Mouse (Mus musculus) neural tube, embryonic 14.5 days (tissue): ENCODE measurements around the gene 1700092M07Rik. TPM values are rescaled to one million over a fixed set of nuclear protein-coding genes. Genes with fewer than 3 reads are reported as not detected.

Experiments used
- ATAC-seq: fragments of 200-750 bp; cut with Nextera tagmentation; 2 replicates; pipeline ENCODE4 v1.8.0; 2017; ENCODE audit warnings: low read depth, mild to moderate bottlenecking, moderate TSS enrichment, moderate library complexity
- H3K27ac ChIP-seq: fragments of 300-500 bp; sonication (generic); 2 replicates; pipeline ENCODE4 v1.5.1; 2014; ENCODE audit warnings: low read depth, mild to moderate bottlenecking, control low read depth, low read length, moderate library complexity, mixed read lengths
- H3K27me3 ChIP-seq: fragments of 300-500 bp; sonication (generic); 2 replicates; pipeline ENCODE4 v1.6.1; 2014; ENCODE audit warnings: low read length; ENCODE audit not compliant: control insufficient read depth, insufficient read depth
- H3K36me3 ChIP-seq: fragments of 300-500 bp; sonication (generic); 2 replicates; pipeline ENCODE4 v1.6.1; 2014; ENCODE audit warnings: low read length, mixed read lengths; ENCODE audit not compliant: control insufficient read depth, insufficient read depth
- H3K4me1 ChIP-seq: fragments of 300-500 bp; sonication (generic); 2 replicates; pipeline ENCODE4 v1.6.1; 2014; ENCODE audit warnings: low read length; ENCODE audit not compliant: control insufficient read depth, insufficient read depth
- H3K4me2 ChIP-seq: fragments of 300-500 bp; sonication (generic); 2 replicates; pipeline ENCODE4 v1.6.1; 2014; ENCODE audit warnings: mild to moderate bottlenecking, low read depth, low read length, control low read depth
- H3K4me3 ChIP-seq: fragments of 300-500 bp; sonication (generic); 2 replicates; pipeline ENCODE4 v1.5.1; 2014; ENCODE audit warnings: low read depth, low read length, control low read depth, mixed read lengths
- H3K9ac ChIP-seq: fragments of 300-500 bp; sonication (generic); replicated peaks from 2 replicates; pipeline ENCODE4 v1.6.1; 2014; ENCODE audit warnings: low read depth, mild to moderate bottlenecking, control low read depth, low read length, mixed read lengths
- H3K9me3 ChIP-seq: fragments of 300-500 bp; sonication (generic); 2 replicates; pipeline ENCODE4 v1.6.1; 2016; ENCODE audit warnings: low read length; ENCODE audit not compliant: control insufficient read depth
- WGBS: fragments of 180-500 bp; shearing (Covaris S2); extraction: QIAGEN DNeasy Blood & Tissue Kit; methylation state at CpG from one replicate; pipeline ENCODE4 v1.1.7; 2014; 5-methylcytosine and 5-hydroxymethylcytosine counted together
- polyA plus RNA-seq: library from polyadenylated mRNA; unstranded; fragments of >200 nt; fragmentation: Nextera tagmentation; extraction: Ambion mirVana; gene quantifications from 2 replicates; pipeline ENCODE4 v1.2.1, GENCODE M21; 2014

The 1700092M07Rik gene
- polyA plus RNA-seq, 1 experiment from 2014 or later: 1.8 TPM

GRCm38 (mm10) chr19:8756635-8757387 is 16.3 kb downstream of the 1700092M07Rik start, which contains the start of gene Nxf1:
Gene Nxf1 (plus strand): TSS chr19:8757073.
- Histone ChIP-seq H3K4me3 (peak within 1 kb of the TSS; percentile 97), H3K4me2 (peak within 1 kb of the TSS; percentile 79)
- ATAC-seq: peak; percentile 94

GRCm38 (mm10) chr19:8757471-8757998 is 17.0 kb downstream of the 1700092M07Rik start:
- H3K4me1 ChIP-seq: peaks cover 15% of the 10 kb centered on the region
- peak overlapping the region; percentile 79 for H3K4me2 ChIP-seq
- peak overlapping the region; percentile 88 for H3K27ac ChIP-seq
- 5% methylated on average over 14 of the region's 14 CpGs for WGBS
- peaks cover 13% of the 10 kb centered on the region for H3K36me3 ChIP-seq
- ATAC-seq: no peak
- peak overlapping the region; percentile 95 for H3K9ac ChIP-seq
- H3K4me3 ChIP-seq: peak overlapping the region; percentile 97
- H3K27me3 ChIP-seq: no peaks in the 10 kb centered on the region; the same call in 1 of the 2 replicates
- no peaks in the 10 kb centered on the region for H3K9me3 ChIP-seq

More at GRCm38 (mm10) chr19:8756635-8757387, 16.3 kb downstream of the 1700092M07Rik start, which contains the start of gene Nxf1:
- WGBS: under 1% methylated on average over 72 of the region's 75 CpGs
- Histone ChIP-seq H3K9ac (peak within 1 kb of the TSS; percentile 95), H3K4me1 (peaks cover 15% of the 10 kb centered on the region), H3K9me3 (no peaks in the 10 kb centered on the region), H3K36me3 (peaks cover 13% of the 10 kb centered on the region), H3K27me3 (no peaks in the 10 kb centered on the region; the same call in 1 of the 2 replicates), H3K27ac (peak within 1 kb of the TSS; percentile 88)

DNA sequence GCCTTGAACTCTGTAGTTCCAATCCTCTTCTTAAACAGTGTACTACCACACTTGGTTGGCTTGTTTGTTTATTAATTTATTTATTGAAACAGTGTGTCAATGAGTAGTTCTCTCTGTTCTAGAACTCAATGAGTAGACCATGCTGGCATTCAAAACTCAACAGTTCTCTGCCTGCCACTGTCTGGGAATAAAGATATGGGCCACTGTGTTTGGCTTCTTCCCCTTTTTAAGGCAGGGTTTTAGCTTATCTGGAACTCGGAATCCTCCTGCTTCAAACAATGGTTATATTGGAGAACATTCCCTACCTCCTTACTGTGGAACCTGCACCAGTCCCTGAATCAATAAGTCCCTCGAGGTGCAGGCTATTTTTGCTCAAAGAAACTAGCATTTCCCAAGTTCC is 18.4 kb downstream of the 1700092M07Rik start:
- no peak overlapping the region for H3K4me2 ChIP-seq
- no peak overlapping the region for H3K4me3 ChIP-seq
- 95% methylated on average over 2 of the region's 2 CpGs for WGBS
- no peak overlapping the region for H3K9ac ChIP-seq
- no peak overlapping the region for H3K27ac ChIP-seq
- ATAC-seq: no peak
- peaks cover 15% of the 10 kb centered on the region for H3K4me1 ChIP-seq
- no peaks in the 10 kb centered on the region; the same call in 1 of the 2 replicates for H3K27me3 ChIP-seq
- peaks cover 20% of the 10 kb centered on the region for H3K36me3 ChIP-seq
- H3K9me3 ChIP-seq: no peaks in the 10 kb centered on the region

GRCm38 (mm10) chr19:8760757-8761156 is 20.2 kb downstream of the 1700092M07Rik start:
- no peak overlapping the region for H3K4me3 ChIP-seq
- no peak overlapping the region for H3K27ac ChIP-seq
- no peak for ATAC-seq
- peaks cover 5% of the 10 kb centered on the region for H3K9me3 ChIP-seq
- H3K9ac ChIP-seq: no peak overlapping the region
- WGBS: 94% methylated on average over 2 of the region's 2 CpGs
- no peaks in the 10 kb centered on the region; the same call in 1 of the 2 replicates for H3K27me3 ChIP-seq
- peaks cover 14% of the 10 kb centered on the region for H3K4me1 ChIP-seq
- H3K4me2 ChIP-seq: no peak overlapping the region
- H3K36me3 ChIP-seq: peaks cover 30% of the 10 kb centered on the region

DNA sequence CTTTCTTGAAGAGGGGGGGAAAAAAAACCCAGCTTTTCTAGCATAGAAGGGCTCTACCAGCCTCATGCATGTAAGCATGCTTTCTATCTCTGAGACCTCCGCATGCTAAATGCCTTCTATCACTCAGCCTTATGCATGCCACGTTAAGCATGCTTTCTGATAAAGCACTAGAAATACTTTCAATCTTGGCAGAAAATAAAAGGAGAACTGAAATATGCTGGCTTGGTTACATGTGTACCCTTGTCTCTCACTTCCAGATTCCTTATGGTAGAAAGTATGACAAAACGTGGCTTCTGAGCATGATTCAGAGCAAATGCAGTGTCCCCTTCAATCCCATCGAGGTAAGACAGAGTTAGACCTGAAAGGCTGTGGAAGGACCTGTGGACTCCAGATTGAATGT is 22.8 kb downstream of the 1700092M07Rik start:
- Histone ChIP-seq H3K36me3 (peaks cover 55% of the 10 kb centered on the region), H3K9me3 (peaks cover 5% of the 10 kb centered on the region), H3K9ac (no peak overlapping the region), H3K4me2 (no peak overlapping the region), H3K4me1 (peaks cover under 1% of the 10 kb centered on the region), H3K4me3 (no peak overlapping the region), H3K27me3 (no peaks in the 10 kb centered on the region), H3K27ac (no peak overlapping the region)
- no peak for ATAC-seq
- WGBS: 96% methylated on average over 4 of the region's 4 CpGs

DNA sequence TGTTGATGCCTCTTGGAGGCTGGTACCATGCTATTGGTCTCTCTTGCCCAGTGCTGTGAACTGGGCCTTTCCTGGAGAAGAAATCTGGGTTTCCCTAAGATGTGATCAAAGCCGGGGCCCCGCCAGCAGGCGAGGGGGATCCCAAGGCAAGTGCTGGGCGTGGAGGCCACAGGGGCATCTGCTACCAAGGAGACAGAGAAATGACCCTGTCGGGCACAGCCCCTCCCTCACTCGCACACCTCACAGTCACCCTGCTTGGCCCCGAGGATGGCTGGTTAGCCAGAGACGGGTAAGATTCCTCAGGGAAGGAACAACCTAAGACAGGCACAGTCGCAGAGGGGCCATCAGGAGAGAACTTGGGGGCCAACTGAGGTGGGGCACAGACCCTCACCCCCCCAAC is 25.0 kb downstream of the 1700092M07Rik start:
- Histone ChIP-seq H3K27ac (no peak overlapping the region), H3K4me3 (no peak overlapping the region), H3K9ac (no peak overlapping the region), H3K9me3 (peaks cover 5% of the 10 kb centered on the region), H3K27me3 (no peaks in the 10 kb centered on the region), H3K4me2 (no peak overlapping the region), H3K4me1 (peaks cover 4% of the 10 kb centered on the region; the same call in 1 of the 2 replicates), H3K36me3 (peaks cover 76% of the 10 kb centered on the region)
- over 99% methylated on average over 9 of the region's 9 CpGs for WGBS
- ATAC-seq: no peak

DNA sequence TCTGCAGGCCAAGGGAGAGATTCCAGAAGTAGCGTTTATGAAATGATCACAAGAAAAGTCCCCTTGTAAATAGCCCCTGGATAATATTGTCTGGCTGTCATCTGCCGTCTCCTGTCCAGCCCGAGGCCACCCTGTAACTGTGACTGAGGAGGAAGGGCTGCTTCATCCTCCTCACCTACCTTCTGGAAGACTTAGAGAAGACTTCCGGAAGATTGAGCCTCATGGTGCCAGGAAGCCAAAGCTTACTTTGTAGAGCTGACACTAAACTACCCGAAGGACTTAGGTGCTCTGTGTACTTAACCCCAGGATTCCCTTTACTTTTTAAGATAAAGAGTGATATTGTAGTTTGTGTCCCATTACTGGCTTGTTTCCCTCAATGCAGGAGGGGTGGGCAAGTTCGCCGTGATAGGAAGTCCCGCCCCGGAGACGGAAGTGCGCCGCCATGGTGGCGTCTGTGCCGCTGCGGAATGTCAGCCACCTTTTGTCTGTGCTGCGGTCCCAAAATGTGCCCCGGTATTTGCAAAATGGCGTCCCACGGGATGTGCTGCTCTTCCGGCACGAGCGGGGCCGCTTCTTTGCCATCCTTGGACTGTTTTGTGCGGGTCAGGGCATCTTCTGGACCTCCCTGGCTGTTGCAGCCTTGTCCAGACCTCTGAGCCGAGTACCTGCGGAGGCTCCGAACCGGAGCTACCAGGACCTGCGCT is 30.2 kb downstream of the 1700092M07Rik start, which contains the start of gene Tmem223:
Gene Tmem223 (plus strand): TSS at position 430 of the 704 bp plus-strand sequence.
- peak within 1 kb of the TSS; percentile 84 for H3K27ac ChIP-seq
- H3K4me1 ChIP-seq: peaks cover 31% of the 10 kb centered on the region
- peak within 1 kb of the TSS; percentile 78 for H3K4me3 ChIP-seq
- WGBS: 22% methylated on average over 29 of the region's 29 CpGs
- ATAC-seq: peak; percentile 47; the same call in 1 of the 2 replicates
- peaks cover under 1% of the 10 kb centered on the region; the same call in 1 of the 2 replicates for H3K9me3 ChIP-seq
- H3K36me3 ChIP-seq: peaks cover 56% of the 10 kb centered on the region
- H3K9ac ChIP-seq: peak within 1 kb of the TSS; percentile 96
- peak within 1 kb of the TSS; percentile 88 for H3K4me2 ChIP-seq
- no peaks in the 10 kb centered on the region for H3K27me3 ChIP-seq

DNA sequence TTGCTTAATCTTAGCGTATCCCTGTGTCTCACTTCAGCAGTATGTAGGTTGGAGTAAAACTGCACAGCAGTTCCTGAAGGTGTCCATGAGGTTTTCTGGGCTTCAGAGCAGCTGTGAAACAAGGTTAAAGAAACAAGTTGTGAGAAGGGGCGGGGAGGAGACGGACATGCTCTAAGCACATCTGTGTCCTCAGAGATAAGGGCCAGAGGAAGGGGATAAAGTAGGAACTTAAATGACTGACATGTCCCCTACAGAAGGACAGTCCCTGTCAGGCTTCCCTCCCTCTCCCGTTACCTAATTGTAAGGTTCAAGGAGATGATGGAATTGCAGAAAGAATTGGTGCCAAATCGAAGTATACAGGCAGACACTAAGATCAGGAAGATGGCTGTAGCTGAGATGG is 32.5 kb downstream of the 1700092M07Rik start:
- Histone ChIP-seq H3K27ac (no peak overlapping the region), H3K4me3 (peak overlapping the region; percentile 64; the same call in 1 of the 2 replicates), H3K9ac (peak overlapping the region; percentile 95; the same call in 1 of the 2 replicates), H3K4me1 (peaks cover 33% of the 10 kb centered on the region), H3K9me3 (no peaks in the 10 kb centered on the region), H3K4me2 (peak overlapping the region; percentile 99; the same call in 1 of the 2 replicates), H3K27me3 (no peaks in the 10 kb centered on the region), H3K36me3 (peaks cover 36% of the 10 kb centered on the region)
- 89% methylated on average over 5 of the region's 5 CpGs for WGBS
- no peak for ATAC-seq
